Mouse (Mus musculus) bone marrow, adult 2 months (tissue): ENCODE results near the gene Myrfl. TPM values are rescaled to one million over a fixed set of nuclear protein-coding genes. Genes with fewer than 3 reads are reported as not detected.

Source experiments
- H3K27ac ChIP-seq: fragments of 200-500 bp; 2 replicates; pipeline ENCODE4 v1.5.1; 2012; ENCODE audit warnings: low read depth, mild to moderate bottlenecking, control low read depth, inconsistent platforms, low read length; ENCODE audit not compliant: control insufficient read depth, poor library complexity, insufficient read depth
- H3K4me1 ChIP-seq: fragments of 200-500 bp; 2 replicates; pipeline ENCODE4 v1.6.1; 2011; ENCODE audit warnings: low read length; ENCODE audit not compliant: control insufficient read depth, insufficient read depth
- H3K4me3 ChIP-seq: fragments of 200-500 bp; replicated peaks from 2 replicates; pipeline ENCODE3; 2011; ENCODE audit warnings: mild to moderate bottlenecking, low read depth, low read length, control low read depth; ENCODE audit not compliant: control insufficient read depth
- CTCF ChIP-seq: fragments of 200-500 bp; IDR thresholded peaks from 2 replicates; pipeline ENCODE4 v1.5.1; 2011; ENCODE audit warnings: low read length, control low read depth; ENCODE audit not compliant: control insufficient read depth, insufficient read depth
- POLR2A ChIP-seq: fragments of 200-500 bp; IDR thresholded peaks from 2 replicates; pipeline ENCODE4 v1.6.1; 2011; ENCODE audit warnings: low read depth, mild to moderate bottlenecking, control low read depth, low read length, borderline replicate concordance; ENCODE audit not compliant: control insufficient read depth
- WGBS: fragments of 180-500 bp; shearing (Covaris S2); methylation state at CpG from one replicate; pipeline ENCODE4 v1.1.7; 2018; 5-methylcytosine and 5-hydroxymethylcytosine counted together
- polyA plus RNA-seq: library from polyadenylated mRNA; stranded (reverse); fragments of >200 nt; gene quantifications from 2 replicates; pipeline ENCODE4 v1.2.4, GENCODE M21; 2011; ENCODE audit warnings: low replicate concordance; ENCODE audit not compliant: missing spikeins, insufficient read depth, insufficient read length

Myrfl gene
- polyA plus RNA-seq, 1 experiment = not detected

DNA sequence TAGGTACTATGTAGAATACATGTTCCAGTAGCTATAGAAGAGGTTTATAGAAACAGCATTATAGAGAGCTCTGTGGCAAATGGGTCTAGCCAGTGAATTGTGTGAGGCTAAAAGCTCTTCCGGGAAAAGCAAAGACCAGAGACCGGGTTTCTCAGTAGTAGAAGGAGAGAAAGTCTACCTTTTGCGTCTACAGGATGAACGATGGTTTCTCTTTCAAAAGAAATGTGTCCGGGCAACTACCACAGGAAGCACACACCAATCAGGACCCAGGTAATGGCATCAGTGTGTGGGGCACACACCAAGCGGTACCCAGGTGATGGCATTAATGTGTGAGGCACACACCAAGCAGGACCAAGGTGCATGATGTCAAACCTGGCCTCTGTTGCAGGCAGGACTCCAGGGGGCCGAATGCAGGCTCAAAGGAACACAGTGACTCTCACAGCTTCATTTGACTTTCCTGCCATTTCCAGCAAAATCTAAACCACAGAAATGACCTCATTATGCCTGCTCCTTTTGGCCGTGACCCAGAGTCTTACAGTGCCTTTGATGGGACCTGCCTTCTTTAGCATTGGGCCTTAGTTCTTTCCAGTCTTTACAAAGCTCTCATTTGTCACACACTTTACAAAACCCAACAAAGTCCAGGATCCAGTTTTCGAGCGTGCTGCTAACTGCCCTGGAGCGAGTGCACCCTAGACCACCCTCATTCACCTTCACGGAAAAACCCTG, 1.4 kb downstream of the Myrfl start:
- H3K4me1 ChIP-seq = no peaks in the 10 kb centered on the region
- H3K4me3 ChIP-seq = no peak overlapping the region
- H3K27ac ChIP-seq = no peak overlapping the region
- TF ChIP-seq CTCF = no peak
- no peak for TF ChIP-seq POLR2A
- 82% methylated on average over 12 of the region's 12 CpGs for WGBS

DNA sequence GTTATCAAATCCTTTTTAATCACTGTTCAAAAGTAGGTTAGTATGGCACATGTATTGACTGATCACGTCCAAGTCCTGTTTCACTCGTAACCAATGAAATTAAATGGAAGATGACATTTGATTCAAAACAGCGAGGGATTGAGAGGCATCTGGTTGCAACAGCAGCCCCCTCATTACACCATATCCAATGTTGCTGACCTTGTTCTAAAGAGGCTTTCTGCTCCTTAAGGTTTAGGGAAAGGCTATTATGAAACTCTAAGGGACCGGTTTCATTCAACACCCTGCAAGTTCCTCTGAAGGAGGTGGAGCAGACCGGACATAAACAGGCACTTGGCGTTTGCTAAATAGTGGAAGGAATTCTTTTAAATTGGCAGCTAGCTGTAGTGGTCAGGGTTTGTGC, 2.2 kb downstream of the Myrfl start:
- Histone ChIP-seq H3K4me3 (no peak overlapping the region), H3K27ac (no peak overlapping the region), H3K4me1 (no peaks in the 10 kb centered on the region)
- WGBS = 50% methylated on average over 6 of the region's 6 CpGs
- TF ChIP-seq CTCF = no peak
- no peak for TF ChIP-seq POLR2A

DNA sequence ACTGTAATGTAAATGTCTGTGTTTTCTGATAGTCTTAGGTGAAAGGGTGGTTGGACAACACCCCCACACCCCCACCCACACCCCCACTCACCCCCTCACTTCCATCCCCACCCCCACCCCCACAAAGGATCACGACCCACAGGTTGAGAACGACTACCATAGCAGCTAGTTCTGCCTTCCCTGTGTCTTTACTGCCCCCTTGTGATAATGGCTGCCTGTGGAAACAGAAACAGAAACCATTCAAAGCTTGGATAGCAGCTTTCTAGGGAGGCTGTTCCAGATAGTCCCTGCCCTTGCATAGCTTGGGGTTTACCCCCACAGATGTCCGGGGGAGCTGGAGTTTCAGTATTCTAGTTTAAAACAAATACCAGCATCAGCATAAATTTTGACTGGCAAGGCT, 3.0 kb downstream of the Myrfl start:
- TF ChIP-seq POLR2A = no peak
- TF ChIP-seq CTCF = no peak
- Histone ChIP-seq H3K4me1 (no peaks in the 10 kb centered on the region), H3K4me3 (no peak overlapping the region), H3K27ac (no peak overlapping the region)
- WGBS = 7% methylated on average over 3 of the region's 3 CpGs

DNA sequence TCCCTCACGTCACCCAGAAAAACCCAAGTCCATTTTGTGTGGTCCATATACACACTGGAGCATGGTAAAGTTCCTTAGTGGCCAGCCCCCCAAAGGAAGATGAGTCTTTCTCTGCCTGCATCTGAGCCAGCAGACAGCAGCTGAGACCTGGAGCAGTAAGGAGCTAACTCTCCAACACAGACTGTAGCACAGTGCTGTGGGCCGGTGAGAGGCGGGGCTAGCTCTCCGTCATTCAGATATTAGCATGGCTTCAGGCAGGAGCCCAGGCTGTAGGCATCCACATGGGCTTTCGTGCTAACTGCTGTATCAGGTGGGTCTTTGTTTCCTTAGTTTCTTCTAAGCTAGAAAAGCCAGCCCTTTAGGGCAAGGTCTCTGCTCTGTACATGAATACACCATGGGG, 6.1 kb downstream of the Myrfl start:
- Histone ChIP-seq H3K27ac (no peak overlapping the region), H3K4me1 (no peaks in the 10 kb centered on the region), H3K4me3 (no peak overlapping the region)
- WGBS = 78% methylated on average over 5 of the region's 5 CpGs
- TF ChIP-seq POLR2A = no peak
- TF ChIP-seq CTCF = no peak

DNA sequence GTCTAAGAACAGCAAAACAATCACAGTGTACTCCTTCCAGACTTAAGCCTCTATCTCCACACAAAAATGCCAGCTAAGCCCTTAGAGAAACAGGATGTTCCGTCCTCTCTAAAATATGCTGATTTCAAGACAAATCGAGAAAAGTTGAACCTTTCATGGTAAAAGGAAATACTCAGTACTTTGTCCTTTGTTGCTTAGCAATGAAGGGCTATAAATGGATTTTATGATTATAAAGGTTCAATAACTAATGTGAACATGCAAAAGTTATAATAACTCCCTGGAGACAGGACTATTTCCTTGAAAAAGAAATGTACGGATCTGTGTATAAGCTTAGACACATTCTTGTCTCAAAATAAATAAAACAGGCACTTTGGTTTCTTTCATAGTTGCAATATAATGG, 12.2 kb downstream of the Myrfl start:
- Histone ChIP-seq H3K27ac (no peak overlapping the region), H3K4me3 (no peak overlapping the region), H3K4me1 (no peaks in the 10 kb centered on the region)
- WGBS = 72% methylated on average over 3 of the region's 3 CpGs
- no peak for TF ChIP-seq POLR2A
- TF ChIP-seq CTCF = no peak

DNA sequence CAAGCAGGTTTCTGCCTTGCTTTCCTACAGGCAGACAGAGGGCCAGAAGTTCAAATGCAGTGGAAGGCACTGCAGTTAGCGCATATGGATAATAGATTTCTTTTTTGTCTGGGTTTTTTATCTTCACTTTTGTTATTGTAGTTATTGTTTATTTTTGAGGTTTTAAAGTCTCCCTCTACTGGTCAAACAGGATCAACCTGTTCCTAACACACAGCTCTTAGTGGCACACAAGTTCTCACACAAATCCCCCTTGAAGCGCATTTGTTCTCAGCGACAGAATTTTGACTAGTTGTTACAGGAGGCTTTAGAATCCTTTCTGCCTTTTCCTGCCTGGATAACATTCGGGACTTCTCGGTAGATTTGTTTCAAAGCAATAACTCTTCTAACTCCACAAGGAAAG, 13.2 kb downstream of the Myrfl start:
- WGBS = 75% methylated on average over 5 of the region's 5 CpGs
- no peak overlapping the region for H3K4me3 ChIP-seq
- no peak overlapping the region for H3K27ac ChIP-seq
- H3K4me1 ChIP-seq = no peaks in the 10 kb centered on the region
- TF ChIP-seq CTCF = no peak
- TF ChIP-seq POLR2A = no peak

DNA sequence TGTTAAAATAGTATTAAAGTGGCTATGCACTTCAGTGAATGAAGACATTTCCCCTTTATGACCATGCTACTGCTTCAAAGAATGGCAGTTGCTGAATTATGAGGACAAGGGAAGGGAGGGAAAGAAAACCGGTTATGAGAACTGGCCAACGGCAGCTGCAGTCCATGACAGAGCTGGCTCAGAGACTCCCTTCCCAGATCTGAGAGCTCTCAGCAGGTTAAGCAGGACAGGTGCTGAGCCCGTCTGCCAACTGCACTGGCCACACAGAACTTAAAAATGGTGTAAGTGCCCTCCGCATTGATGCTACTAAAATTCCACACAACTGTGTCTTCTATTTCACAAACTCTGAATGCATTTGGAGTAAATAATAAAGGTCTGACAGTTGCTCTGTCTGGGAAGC, 19.3 kb downstream of the Myrfl start:
- 81% methylated on average over 4 of the region's 4 CpGs for WGBS
- TF ChIP-seq POLR2A = no peak
- TF ChIP-seq CTCF = no peak
- no peaks in the 10 kb centered on the region for H3K4me1 ChIP-seq

DNA sequence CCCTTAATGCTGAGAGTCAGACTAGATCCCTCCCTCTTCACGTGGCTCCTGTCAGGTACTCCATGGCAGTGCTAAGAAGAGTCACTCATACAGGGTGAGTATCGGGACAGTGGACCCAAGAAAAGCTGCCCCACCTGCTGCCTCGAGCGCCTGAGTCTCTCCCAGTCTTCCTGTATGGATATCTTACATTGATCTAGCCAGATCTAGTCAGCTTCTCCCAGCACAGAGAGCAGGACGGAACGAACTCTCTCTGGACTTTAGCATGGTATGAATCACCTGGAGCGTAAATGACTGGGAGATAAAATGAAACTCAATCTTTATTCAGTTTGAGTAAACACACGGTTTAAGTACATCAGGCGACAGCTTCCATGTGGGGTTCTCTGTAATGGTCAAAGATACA, 22.2 kb downstream of the Myrfl start:
- Histone ChIP-seq H3K27ac (no peak overlapping the region), H3K4me1 (no peaks in the 10 kb centered on the region), H3K4me3 (no peak overlapping the region)
- 79% methylated on average over 9 of the region's 9 CpGs for whole genome bisulfite sequencing
- no peak for TF ChIP-seq POLR2A
- TF ChIP-seq CTCF = no peak

More for the DNA sequence above, 19.3 kb downstream of the Myrfl start:
- Histone ChIP-seq H3K4me3 (no peak overlapping the region), H3K27ac (no peak overlapping the region)

DNA sequence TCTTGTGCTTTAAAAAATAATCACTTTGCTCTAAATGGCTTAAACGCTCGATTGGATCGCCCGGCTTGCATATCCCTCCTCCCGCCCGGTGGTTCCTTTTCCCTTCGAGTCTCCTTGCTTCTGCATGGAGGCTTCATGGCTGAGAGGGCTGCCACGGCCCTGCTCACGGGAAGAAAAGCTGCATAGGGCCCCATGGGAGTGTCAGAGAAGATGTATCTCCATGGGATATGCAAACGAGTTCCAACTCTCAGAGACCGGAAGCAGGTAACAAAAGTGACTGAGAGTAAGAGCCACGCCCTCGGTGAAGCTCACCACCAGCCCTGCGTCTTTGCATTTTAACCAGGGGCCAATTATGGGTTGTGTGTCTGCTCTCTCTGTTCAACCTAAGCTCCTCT, 24.7 kb downstream of the Myrfl start:
- 83% methylated on average over 14 of the region's 14 CpGs for WGBS
- TF ChIP-seq CTCF = no peak
- TF ChIP-seq POLR2A = no peak

More for the DNA sequence above, 24.7 kb downstream of the Myrfl start:
- Histone ChIP-seq H3K4me1 (no peaks in the 10 kb centered on the region), H3K27ac (no peak overlapping the region), H3K4me3 (no peak overlapping the region)
